Mouse (Mus musculus): ENCODE measurements at regions not wholly inside any gene's neighbourhood (a gene's known extent, or its start where the extent isn't known, plus 50 kb on each side); places are given as distances from the start of the nearest gene placed in this dataset.

GRCm38 (mm10) chr2:11398391-11398790 is 155.5 kb downstream of the Pfkfb3 start:
- TF ChIP-seq ZC3H11A (IDR thresholded peaks at IDR 0.05; ENCODE audit: borderline replicate concordance, low read depth, low read length) = no peak
- no peak for TF ChIP-seq ZNF384 (IDR thresholded peaks at IDR 0.05; ENCODE audit: low read depth, low read length)
- no peak for TF ChIP-seq HCFC1 (IDR thresholded peaks at IDR 0.05; ENCODE audit: borderline replicate concordance, insufficient read depth, low read length)
- no peak for TF ChIP-seq MAFK (IDR thresholded peaks at IDR 0.05; ENCODE audit: insufficient read depth, low read depth, low read length)
- no peak for TF ChIP-seq CHD2 (IDR thresholded peaks at IDR 0.05; ENCODE audit: low read depth, low read length)
